Mouse (Mus musculus) stomach, embryonic 16.5 days (tissue): ENCODE measurements around the gene Exog. TPM values are rescaled to one million over a fixed set of nuclear protein-coding genes. Genes with fewer than 3 reads are reported as not detected.

Source experiments
- ATAC-seq: fragments of 200-750 bp; cut with Nextera tagmentation; 2 replicates; pipeline ENCODE4 v1.8.0; 2017; ENCODE audit warnings: moderate number of reproducible peaks, moderate TSS enrichment; ENCODE audit not compliant: insufficient read depth, low FRiP score
- H3K27ac ChIP-seq: fragments of 300-500 bp; sonication (generic); 2 replicates; pipeline ENCODE4 v1.5.1; 2014; ENCODE audit warnings: low read length
- H3K27me3 ChIP-seq: fragments of 300-500 bp; sonication (generic); 2 replicates; pipeline ENCODE4 v1.6.1; 2014; ENCODE audit warnings: low read length, control low read depth, mixed read lengths; ENCODE audit not compliant: control insufficient read depth, insufficient read depth
- H3K36me3 ChIP-seq: fragments of 300-500 bp; sonication (generic); 2 replicates; pipeline ENCODE4 v1.6.1; 2014; ENCODE audit warnings: low read length; ENCODE audit not compliant: control insufficient read depth, insufficient read depth
- H3K4me1 ChIP-seq: fragments of 300-500 bp; sonication (generic); 2 replicates; pipeline ENCODE4 v1.6.1; 2014; ENCODE audit warnings: low read length, control low read depth, mixed read lengths; ENCODE audit not compliant: control insufficient read depth, insufficient read depth
- H3K4me2 ChIP-seq: fragments of 300-500 bp; sonication (generic); 2 replicates; pipeline ENCODE4 v1.6.1; 2014; ENCODE audit warnings: low read depth, low read length, mixed read lengths
- H3K4me3 ChIP-seq: fragments of 300-500 bp; sonication (generic); replicated peaks from 2 replicates; pipeline ENCODE4 v1.5.1; 2014; ENCODE audit warnings: mild to moderate bottlenecking, low read length
- H3K9ac ChIP-seq: fragments of 300-500 bp; sonication (generic); 2 replicates; pipeline ENCODE4 v1.6.1; 2014; ENCODE audit warnings: low read length
- H3K9me3 ChIP-seq: fragments of 300-500 bp; sonication (generic); replicated peaks from 2 replicates; pipeline ENCODE4 v1.6.1; 2016; ENCODE audit warnings: low read length, control low read depth; ENCODE audit not compliant: control insufficient read depth
- WGBS: fragments of 180-500 bp; shearing (Covaris S2); extraction: QIAGEN DNeasy Blood & Tissue Kit; methylation state at CpG from one replicate; pipeline ENCODE4 v1.1.7; 2014; 5-methylcytosine and 5-hydroxymethylcytosine counted together
- polyA plus RNA-seq: library from polyadenylated mRNA; unstranded; fragments of >200 nt; fragmentation: Nextera tagmentation; extraction: Ambion mirVana; gene quantifications from 2 replicates; pipeline ENCODE4 v1.2.1, GENCODE M21; 2015

The Exog gene
- polyA plus RNA-seq, 1 experiment from 2014 or later, result 21.5 TPM

- Histone ChIP-seq H3K9me3 (peaks cover 11% of the 10 kb centered on the region; the same call in 1 of the 2 replicates), H3K4me3 (no peak overlapping the region), H3K4me2 (no peak overlapping the region), H3K27me3 (no peaks in the 10 kb centered on the region), H3K9ac (no peak overlapping the region), H3K36me3 (peaks cover 4% of the 10 kb centered on the region; the same call in 1 of the 2 replicates), H3K27ac (no peak overlapping the region), H3K4me1 (peaks cover 4% of the 10 kb centered on the region; the same call in 1 of the 2 replicates)
- ATAC-seq, result no peak
- 71% methylated on average over 5 of the region's 5 CpGs for WGBS
These were observed 34.9 kb upstream of the Exog start for GRCm38 (mm10) chr9:119409864-119410263.

DNA sequence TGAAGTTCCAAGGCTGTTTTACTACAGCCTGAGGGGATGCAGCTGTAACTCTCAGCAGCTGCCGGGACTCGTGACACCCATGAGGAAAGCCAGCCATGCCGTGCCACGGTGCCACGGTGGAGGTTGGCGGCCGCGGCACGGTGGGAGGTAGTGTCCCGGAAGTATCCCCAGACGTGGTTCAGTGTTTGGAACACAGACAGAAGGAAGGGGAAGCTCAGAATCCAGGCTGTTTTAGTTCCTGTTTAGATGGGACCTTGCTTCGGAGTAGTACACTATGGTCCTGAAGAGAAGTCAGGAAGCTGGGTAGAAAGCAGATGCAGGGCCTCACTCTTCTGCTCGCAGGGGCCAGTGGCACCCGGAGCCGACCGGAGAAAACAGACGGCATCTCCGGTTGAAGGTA lies 26.7 kb upstream of the Exog start:
- 62% methylated on average over 18 of the region's 18 CpGs for WGBS
- no peaks in the 10 kb centered on the region; the same call in 1 of the 2 replicates for H3K36me3 ChIP-seq
- ATAC-seq, result no peak
- 0 out of 2 replicates have a peak, but pooled peaks cover under 1% of the 10 kb centered on the region for H3K9me3 ChIP-seq
- H3K27me3 ChIP-seq, result no peaks in the 10 kb centered on the region
- peak overlapping the region; percentile 28; the same call in 1 of the 2 replicates for H3K4me2 ChIP-seq
- H3K4me3 ChIP-seq, result no peak overlapping the region; the same call in 1 of the 2 replicates
- H3K27ac ChIP-seq, result peak overlapping the region; percentile 40; the same call in 1 of the 2 replicates
- no peak overlapping the region; the same call in 1 of the 2 replicates for H3K9ac ChIP-seq
- H3K4me1 ChIP-seq, result peaks cover 5% of the 10 kb centered on the region; the same call in 1 of the 2 replicates

DNA sequence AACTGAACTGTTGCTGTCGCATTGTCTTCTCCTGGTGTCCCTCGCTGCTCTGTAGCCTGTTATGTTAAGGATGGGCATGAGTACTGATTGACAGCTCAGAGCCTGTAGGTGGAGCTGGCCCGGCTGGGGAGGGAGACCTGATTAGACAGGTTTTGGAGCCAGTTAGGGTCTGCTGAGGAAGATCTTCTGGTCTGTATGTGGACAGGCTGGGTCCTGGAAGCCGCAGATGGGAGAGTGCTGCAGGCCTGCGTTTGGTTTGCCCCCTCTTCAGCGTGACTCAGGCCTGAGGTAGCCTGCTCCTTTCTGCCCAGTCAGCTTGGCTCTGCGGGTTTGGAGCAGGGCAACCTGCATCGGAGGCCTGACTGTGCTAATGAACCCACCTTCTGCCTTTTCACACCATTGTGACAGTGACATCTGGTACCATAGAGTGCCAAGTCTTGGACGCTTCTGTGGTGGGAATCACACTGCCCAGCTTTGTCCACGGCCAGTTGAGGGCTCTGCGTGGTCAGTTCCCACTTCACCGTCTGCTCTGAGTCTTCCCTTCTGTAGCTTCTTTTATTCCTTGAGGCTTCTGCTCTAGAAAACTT lies 24.8 kb upstream of the Exog start:
- Histone ChIP-seq H3K4me3 (no peak overlapping the region), H3K4me2 (no peak overlapping the region), H3K9ac (no peak overlapping the region), H3K27me3 (no peaks in the 10 kb centered on the region), H3K36me3 (no peaks in the 10 kb centered on the region), H3K27ac (no peak overlapping the region), H3K9me3 (no peaks in the 10 kb centered on the region), H3K4me1 (peaks cover 14% of the 10 kb centered on the region)
- ATAC-seq, result no peak
- 77% methylated on average over 12 of the region's 12 CpGs for WGBS

- no peaks in the 10 kb centered on the region for H3K9me3 ChIP-seq
- no peaks in the 10 kb centered on the region for H3K36me3 ChIP-seq
- WGBS, result 18% methylated on average over 7 of the region's 7 CpGs
- peak overlapping the region; percentile 8; the same call in 1 of the 2 replicates for H3K4me2 ChIP-seq
- peak overlapping the region; percentile 74 for H3K27ac ChIP-seq
- H3K27me3 ChIP-seq, result no peaks in the 10 kb centered on the region
- H3K9ac ChIP-seq, result peak overlapping the region; percentile 42
- no peak overlapping the region for H3K4me3 ChIP-seq
- ATAC-seq, result peak; percentile 92
- H3K4me1 ChIP-seq, result peaks cover 32% of the 10 kb centered on the region
These were observed 19.3 kb upstream of the Exog start for GRCm38 (mm10) chr9:119425217-119425975.

- no peaks in the 10 kb centered on the region for H3K27me3 ChIP-seq
- no peak for ATAC-seq
- H3K4me3 ChIP-seq, result no peak overlapping the region
- peak overlapping the region; percentile 44; the same call in 1 of the 2 replicates for H3K9ac ChIP-seq
- peaks cover 32% of the 10 kb centered on the region for H3K4me1 ChIP-seq
- no peak overlapping the region for H3K4me2 ChIP-seq
- H3K27ac ChIP-seq, result peak overlapping the region; percentile 74
- no peaks in the 10 kb centered on the region for H3K9me3 ChIP-seq
- 81% methylated on average over 13 of the region's 13 CpGs for WGBS
- H3K36me3 ChIP-seq, result no peaks in the 10 kb centered on the region
These were observed 18.7 kb upstream of the Exog start for GRCm38 (mm10) chr9:119425976-119426415.

GRCm38 (mm10) chr9:119426483-119426882 lies 18.3 kb upstream of the Exog start:
- Histone ChIP-seq H3K36me3 (no peaks in the 10 kb centered on the region), H3K9ac (0 out of 2 replicates have a peak overlapping the region, but pooled peaks have one; percentile 44), H3K4me1 (peaks cover 32% of the 10 kb centered on the region), H3K4me3 (no peak overlapping the region), H3K27me3 (no peaks in the 10 kb centered on the region), H3K27ac (peak overlapping the region; percentile 74), H3K9me3 (no peaks in the 10 kb centered on the region), H3K4me2 (no peak overlapping the region)
- 55% methylated on average over 7 of the region's 7 CpGs for WGBS
- ATAC-seq, result peak; percentile 32; the same call in 1 of the 2 replicates

DNA sequence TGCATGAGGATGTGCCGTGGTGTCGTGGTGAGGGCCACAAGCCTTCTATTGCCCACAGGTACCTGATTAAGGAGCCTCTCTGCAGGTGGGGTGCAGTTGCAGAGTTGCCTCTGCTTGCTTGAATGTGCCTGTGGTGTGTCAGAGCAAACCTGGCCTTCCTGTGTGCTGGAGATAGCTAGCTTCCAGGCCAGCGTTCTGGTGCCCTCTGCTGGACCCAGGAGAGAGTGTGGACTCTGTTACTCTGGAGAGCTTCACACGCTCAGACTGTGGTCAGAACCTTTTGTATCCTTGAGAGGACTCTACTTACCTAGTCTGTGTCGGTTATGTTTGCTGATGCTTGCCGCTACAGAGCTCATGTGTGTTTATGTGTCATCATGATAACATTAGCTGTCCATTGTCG lies 14.4 kb upstream of the Exog start:
- 44% methylated on average over 7 of the region's 7 CpGs for WGBS
- peak; percentile 70; the same call in 1 of the 2 replicates for ATAC-seq

DNA sequence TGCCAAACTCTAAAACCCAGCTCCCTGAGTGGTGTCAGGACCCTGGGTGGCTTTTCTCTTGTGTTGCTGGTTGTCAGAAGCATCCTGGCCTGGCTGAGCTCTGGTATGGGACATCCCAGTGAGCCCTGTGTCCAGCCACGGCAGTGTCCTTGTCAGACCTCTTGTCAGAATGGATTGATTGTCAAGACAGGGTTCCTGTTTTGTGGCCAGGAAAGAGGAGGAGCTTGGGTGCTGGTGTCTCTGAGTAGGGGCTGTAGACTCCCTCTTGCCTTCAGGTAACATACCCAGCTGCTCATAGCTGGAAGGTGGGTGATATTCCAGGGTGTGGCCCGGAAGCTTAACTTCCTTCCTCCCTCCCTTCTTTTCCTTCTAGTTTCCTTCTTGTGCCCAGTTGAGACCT lies 8.9 kb upstream of the Exog start:
- H3K9me3 ChIP-seq, result no peaks in the 10 kb centered on the region
- no peak overlapping the region for H3K4me3 ChIP-seq
- WGBS, result 67% methylated on average over 2 of the region's 2 CpGs
- no peak overlapping the region; the same call in 1 of the 2 replicates for H3K9ac ChIP-seq
- H3K4me1 ChIP-seq, result no peaks in the 10 kb centered on the region
- no peak; the same call in 1 of the 2 replicates for ATAC-seq
- no peak overlapping the region for H3K4me2 ChIP-seq
- H3K36me3 ChIP-seq, result peaks cover 3% of the 10 kb centered on the region; the same call in 1 of the 2 replicates
- no peaks in the 10 kb centered on the region for H3K27me3 ChIP-seq
- no peak overlapping the region for H3K27ac ChIP-seq

More for the DNA sequence above, 14.4 kb upstream of the Exog start:
- no peak overlapping the region for H3K4me3 ChIP-seq
- H3K9ac ChIP-seq, result no peak overlapping the region
- peaks cover 19% of the 10 kb centered on the region for H3K4me1 ChIP-seq
- H3K36me3 ChIP-seq, result 0 out of 2 replicates have a peak, but pooled peaks cover 3% of the 10 kb centered on the region
- no peaks in the 10 kb centered on the region for H3K9me3 ChIP-seq
- no peak overlapping the region for H3K4me2 ChIP-seq
- no peaks in the 10 kb centered on the region for H3K27me3 ChIP-seq
- H3K27ac ChIP-seq, result no peak overlapping the region

- no peak for ATAC-seq
- no peaks in the 10 kb centered on the region for H3K9me3 ChIP-seq
- H3K4me3 ChIP-seq, result no peak overlapping the region
- 89% methylated on average over 12 of the region's 12 CpGs for WGBS
- no peaks in the 10 kb centered on the region for H3K27me3 ChIP-seq
- no peaks in the 10 kb centered on the region for H3K4me1 ChIP-seq
- H3K36me3 ChIP-seq, result peaks cover 3% of the 10 kb centered on the region; the same call in 1 of the 2 replicates
- no peak overlapping the region for H3K4me2 ChIP-seq
- H3K9ac ChIP-seq, result no peak overlapping the region
- H3K27ac ChIP-seq, result no peak overlapping the region
These were observed 6.7 kb upstream of the Exog start for GRCm38 (mm10) chr9:119438065-119438464.
